Mouse (Mus musculus) bone marrow, adult 2 months (tissue): ENCODE results near the gene Wdfy4.

ENCODE experiments used
- CTCF ChIP-seq: fragments of 200-500 bp; IDR thresholded peaks from 2 replicates; pipeline ENCODE4 v1.5.1; 2011; ENCODE audit warnings: low read length, control low read depth; ENCODE audit not compliant: control insufficient read depth, insufficient read depth
- POLR2A ChIP-seq: fragments of 200-500 bp; IDR thresholded peaks from 2 replicates; pipeline ENCODE4 v1.6.1; 2011; ENCODE audit warnings: low read depth, mild to moderate bottlenecking, control low read depth, low read length, borderline replicate concordance; ENCODE audit not compliant: control insufficient read depth

DNA sequence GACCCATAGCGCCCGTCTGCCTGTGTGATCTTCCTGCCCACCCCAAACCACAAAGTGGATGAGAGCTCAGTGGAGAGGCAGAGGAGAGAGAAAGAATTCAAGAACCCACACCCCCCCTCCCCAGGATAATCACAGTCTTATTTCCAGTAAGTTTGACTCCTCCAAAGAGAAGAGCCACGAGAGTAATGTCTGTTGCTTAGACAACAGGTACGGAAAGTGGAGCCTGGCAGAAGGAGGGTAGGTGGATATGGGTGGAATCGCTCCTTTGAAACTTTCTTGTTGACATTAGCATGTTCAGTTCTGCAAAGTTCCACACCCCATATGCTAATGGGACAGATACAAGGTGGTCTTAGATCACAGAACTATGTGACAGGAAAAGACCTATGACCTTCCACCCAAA lies 88.8 kb downstream of the Wdfy4 start:
- TF ChIP-seq POLR2A (no peak), CTCF (no peak)
